Mouse (Mus musculus) lung, adult 2 months (tissue): Measurements from ENCODE around the gene Rps18. TPM values are rescaled to one million over a fixed set of nuclear protein-coding genes. Genes with fewer than 3 reads are reported as not detected.

ENCODE experiments used
- DNase-seq: peaks from one replicate; pipeline ENCODE4 v3.0.0; 2022
- H3K4me1 ChIP-seq: fragments of 200-500 bp; 2 replicates; pipeline ENCODE4 v1.6.1; 2011; ENCODE audit warnings: low read length; ENCODE audit not compliant: control insufficient read depth, insufficient read depth
- H3K4me3 ChIP-seq: fragments of 200-500 bp; replicated peaks from 2 replicates; pipeline ENCODE3; 2011; ENCODE audit warnings: low read depth, mild to moderate bottlenecking, control low read depth, low read length; ENCODE audit errors: extremely low read depth
- CTCF ChIP-seq: fragments of 200-500 bp; IDR thresholded peaks from 2 replicates; pipeline ENCODE4 v1.5.1; 2011; ENCODE audit warnings: mild to moderate bottlenecking, low read length, control low read depth; ENCODE audit not compliant: insufficient read depth
- POLR2A ChIP-seq: fragments of 200-500 bp; IDR thresholded peaks from 2 replicates; pipeline ENCODE4 v1.6.1; 2011; ENCODE audit warnings: low read depth, mild to moderate bottlenecking, control low read depth, low read length, borderline replicate concordance; ENCODE audit errors: extremely low read depth
- WGBS: fragments of 180-500 bp; shearing (Covaris S2); methylation state at CpG from one replicate; pipeline ENCODE4 v1.1.7; 2018; 5-methylcytosine and 5-hydroxymethylcytosine counted together
- polyA plus RNA-seq: library from polyadenylated mRNA; depleted of rRNA; stranded (reverse); fragments of >200 nt; gene quantifications from 2 replicates; pipeline ENCODE4 v1.2.3, GENCODE M21; 2012

Gene Rps18
- polyA plus RNA-seq, 1 experiment, result 331 TPM

GRCm38 (mm10) chr17:33935422-33936055 is 20.3 kb downstream of the Rps18 start:
- 87% methylated on average over 21 of the region's 21 CpGs for whole genome bisulfite sequencing
- DNase-seq, result no peak
- Histone ChIP-seq H3K4me3 (no peak overlapping the region), H3K4me1 (peaks cover 7% of the 10 kb centered on the region; the same call in 1 of the 2 replicates)
- TF ChIP-seq CTCF, result no peak
- TF ChIP-seq POLR2A, result no peak

GRCm38 (mm10) chr17:33932970-33933369 is 22.8 kb downstream of the Rps18 start:
- WGBS, result 95% methylated on average over 15 of the region's 15 CpGs
- Histone ChIP-seq H3K4me1 (no peaks in the 10 kb centered on the region), H3K4me3 (no peak overlapping the region)
- TF ChIP-seq CTCF (no peak), POLR2A (no peak)
- no peak for DNase-seq

DNA sequence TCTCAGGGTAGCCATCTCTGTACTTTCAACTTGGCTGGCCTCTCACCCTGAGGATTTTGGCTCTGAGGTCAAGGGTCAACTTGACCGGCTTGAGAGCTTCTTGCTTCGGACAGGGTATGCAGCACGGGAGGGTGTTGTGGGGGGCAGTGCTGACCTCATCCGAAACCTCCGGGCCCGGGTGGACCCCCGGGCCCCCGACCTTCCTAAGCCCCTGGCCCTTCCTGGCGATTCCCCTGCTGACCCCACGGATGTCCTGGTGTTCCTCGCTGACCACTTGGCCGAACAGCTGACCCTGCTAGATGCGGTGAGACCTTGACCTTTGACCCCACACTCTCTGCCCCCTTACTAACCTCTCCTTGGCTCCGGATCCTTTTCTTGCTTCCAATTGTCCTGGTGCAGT is 23.4 kb downstream of the Rps18 start:
- TF ChIP-seq POLR2A (no peak), CTCF (no peak)
- Histone ChIP-seq H3K4me3 (no peak overlapping the region), H3K4me1 (no peaks in the 10 kb centered on the region)
- DNase-seq, result no peak
- 85% methylated on average over 14 of the region's 14 CpGs for WGBS

GRCm38 (mm10) chr17:33931947-33932346 is 23.9 kb downstream of the Rps18 start:
- TF ChIP-seq POLR2A (no peak), CTCF (no peak)
- no peak overlapping the region for H3K4me3 ChIP-seq
- 90% methylated on average over 11 of the region's 11 CpGs for WGBS
- no peaks in the 10 kb centered on the region for H3K4me1 ChIP-seq
- DNase-seq, result no peak

- Histone ChIP-seq H3K4me3 (peak overlapping the region; percentile 77), H3K4me1 (no peaks in the 10 kb centered on the region)
- TF ChIP-seq CTCF (no peak), POLR2A (no peak)
- no peak for DNase-seq
- WGBS, result 43% methylated on average over 18 of the region's 18 CpGs
These were observed 24.5 kb downstream of the Rps18 start for GRCm38 (mm10) chr17:33931159-33931866.

GRCm38 (mm10) chr17:33930280-33931158 is 25.3 kb downstream of the Rps18 start:
- no peaks in the 10 kb centered on the region for H3K4me1 ChIP-seq
- peak; percentile 77 for DNase-seq
- WGBS, result under 1% methylated on average over 44 of the region's 45 CpGs
- H3K4me3 ChIP-seq, result peak overlapping the region; percentile 77
- TF ChIP-seq POLR2A, result no peak; the same call in 1 of the 2 replicates
- no peak for TF ChIP-seq CTCF

DNA sequence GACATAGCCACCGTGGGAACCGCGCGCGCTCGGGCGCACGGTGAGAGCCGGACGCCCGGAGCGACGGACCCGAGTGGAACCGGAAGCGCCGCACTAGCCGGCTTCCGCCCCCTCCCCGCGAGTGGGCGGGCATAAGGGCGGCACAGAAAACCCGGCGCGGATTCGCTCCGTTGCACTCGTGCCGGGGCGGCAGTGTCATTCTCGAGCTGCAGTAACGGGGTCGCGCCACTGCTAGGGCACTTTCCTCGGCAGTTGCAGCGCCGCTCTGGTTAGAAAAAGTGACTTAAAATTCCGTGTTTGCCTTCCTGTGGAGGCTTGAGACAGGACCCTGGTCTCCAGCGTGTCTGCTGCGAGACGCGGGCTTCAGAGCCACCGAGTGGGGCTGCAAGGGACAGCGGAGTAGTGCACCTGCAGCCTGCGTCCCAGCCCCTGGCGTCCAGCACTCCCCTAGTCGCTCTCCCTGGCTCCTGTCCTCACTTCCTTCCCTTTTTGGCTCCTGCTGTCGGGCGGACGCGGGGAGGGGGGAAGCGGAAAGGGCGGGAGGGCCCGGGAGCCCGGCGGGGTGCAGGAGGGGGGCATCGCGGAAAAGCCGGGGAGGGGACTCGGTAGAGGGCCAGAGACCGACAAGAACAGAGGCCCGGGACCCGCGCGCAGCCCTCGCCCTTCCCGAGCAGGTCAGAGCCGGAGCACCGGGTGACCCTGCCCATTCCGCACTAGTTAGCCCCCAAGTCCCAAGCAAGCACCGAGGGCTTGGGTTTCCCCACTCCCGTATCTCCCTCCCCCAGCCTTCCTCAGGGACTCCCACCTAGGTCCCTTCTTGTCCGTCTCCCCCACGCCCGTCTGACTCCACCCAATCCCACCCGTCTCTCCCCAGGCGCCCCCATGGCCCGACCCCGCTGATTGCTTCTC is 26.2 kb downstream of the Rps18 start, which contains the start of gene Rgl2:
Rgl2 (plus strand) TSS at position 173 of the 909 bp plus-strand sequence.
- peak; percentile 92 for DNase-seq
- TF ChIP-seq POLR2A (peak; percentile 57; the same call in 1 of the 2 replicates), CTCF (no peak)
- under 1% methylated on average over 80 of the region's 80 CpGs for WGBS
- peak within 1 kb of the TSS; percentile 77 for H3K4me3 ChIP-seq
- no peaks in the 10 kb centered on the region for H3K4me1 ChIP-seq

DNA sequence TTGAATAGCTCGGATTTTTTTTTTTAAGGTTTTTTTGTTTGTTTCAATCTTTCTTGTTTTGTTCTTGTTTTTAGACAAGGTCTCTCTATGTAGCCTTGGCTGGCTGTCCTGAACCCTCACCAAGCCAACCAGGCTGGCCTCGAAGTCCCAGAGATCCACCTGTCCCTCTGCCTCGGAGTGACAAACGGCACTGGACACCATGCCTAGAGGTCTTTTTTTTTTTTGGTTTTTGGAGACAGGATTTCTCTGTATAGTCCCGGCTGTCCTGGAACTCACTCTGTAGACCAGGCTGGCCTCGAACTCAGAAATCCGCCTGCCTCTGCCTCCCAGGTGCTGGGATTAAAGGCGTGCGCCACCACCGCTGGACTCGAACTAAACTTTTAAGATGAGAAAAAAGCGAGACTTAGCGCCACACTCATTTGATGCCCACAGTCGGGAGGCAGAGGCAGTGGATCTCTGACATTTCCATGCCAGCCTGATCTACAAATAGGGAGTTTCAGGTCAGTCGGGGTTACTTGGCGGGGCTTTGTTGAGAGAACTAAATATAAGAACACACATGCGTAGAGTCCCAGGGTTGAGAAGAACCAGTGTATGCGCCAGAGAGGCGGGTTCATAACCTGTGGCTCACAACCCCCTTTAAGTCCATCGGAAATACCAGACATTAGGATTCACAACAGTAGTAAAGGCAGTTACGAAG is 27.4 kb downstream of the Rps18 start:
- TF ChIP-seq POLR2A (no peak), CTCF (no peak)
- Histone ChIP-seq H3K4me3 (no peak overlapping the region), H3K4me1 (no peaks in the 10 kb centered on the region)
- no peak for DNase-seq
- WGBS, result 60% methylated on average over 21 of the region's 21 CpGs
